Mouse (Mus musculus) neural tube, embryonic 12.5 days (tissue): ENCODE results near the gene Dcdc2b. TPM values are rescaled to one million over a fixed set of nuclear protein-coding genes. Genes with fewer than 3 reads are reported as not detected.

Source experiments
- ATAC-seq: fragments of 200-750 bp; cut with Nextera tagmentation; 2 replicates; pipeline ENCODE4 v1.8.0; 2017; ENCODE audit warnings: low read depth, mild to moderate bottlenecking, moderate TSS enrichment, moderate library complexity; ENCODE audit not compliant: low FRiP score
- H3K27ac ChIP-seq: fragments of 300-500 bp; sonication (generic); 2 replicates; pipeline ENCODE4 v1.5.1; 2016
- H3K27me3 ChIP-seq: fragments of 300-500 bp; sonication (generic); replicated peaks from 2 replicates; pipeline ENCODE4 v1.6.1; 2016; ENCODE audit warnings: mild to moderate bottlenecking
- H3K36me3 ChIP-seq: fragments of 300-500 bp; sonication (generic); 2 replicates; pipeline ENCODE4 v1.6.1; 2016; ENCODE audit warnings: mild to moderate bottlenecking
- H3K4me1 ChIP-seq: fragments of 300-500 bp; sonication (generic); 2 replicates; pipeline ENCODE4 v1.6.1; 2016
- H3K4me2 ChIP-seq: fragments of 300-500 bp; sonication (generic); replicated peaks from 2 replicates; pipeline ENCODE4 v1.6.1; 2016; ENCODE audit warnings: mild to moderate bottlenecking
- H3K4me3 ChIP-seq: fragments of 300-500 bp; sonication (generic); 2 replicates; pipeline ENCODE4 v1.5.1; 2016
- H3K9ac ChIP-seq: fragments of 300-500 bp; sonication (generic); 2 replicates; pipeline ENCODE4 v1.6.1; 2016; ENCODE audit warnings: mild to moderate bottlenecking
- H3K9me3 ChIP-seq: fragments of 300-500 bp; sonication (generic); 2 replicates; pipeline ENCODE4 v1.6.1; 2016; ENCODE audit warnings: mild to moderate bottlenecking
- WGBS: fragments of 180-500 bp; shearing (Covaris S2); methylation state at CpG from one replicate; pipeline ENCODE4 v1.1.7; 2016; 5-methylcytosine and 5-hydroxymethylcytosine counted together
- polyA plus RNA-seq: library from polyadenylated mRNA; unstranded; fragments of >200 nt; fragmentation: Nextera tagmentation; extraction: Ambion mirVana; gene quantifications from 2 replicates; pipeline ENCODE4 v1.2.1, GENCODE M21; 2016

Dcdc2b gene
- polyA plus RNA-seq = 3.1 and 3.3 TPM in 2 replicates

- Histone ChIP-seq H3K4me3 (no peak within 1 kb of the TSS), H3K9me3 (no peaks in the 10 kb centered on the region), H3K27ac (no peak within 1 kb of the TSS), H3K4me1 (peaks cover 8% of the 10 kb centered on the region), H3K27me3 (no peaks in the 10 kb centered on the region), H3K9ac (no peak within 1 kb of the TSS), H3K4me2 (no peak within 1 kb of the TSS), H3K36me3 (peaks cover 23% of the 10 kb centered on the region)
- no peak for ATAC-seq
- WGBS = 83% methylated on average over 6 of the region's 6 CpGs
These were observed at the start of gene Dcdc2b for GRCm38 (mm10) chr4:129614093-129614492. Gene Dcdc2b, minus strand, starts transcription at chr4:129614257.

- Histone ChIP-seq H3K36me3 (peaks cover 34% of the 10 kb centered on the region), H3K9me3 (no peaks in the 10 kb centered on the region), H3K9ac (no peak overlapping the region), H3K4me2 (no peak overlapping the region), H3K4me1 (no peaks in the 10 kb centered on the region), H3K27ac (no peak overlapping the region), H3K4me3 (no peak overlapping the region), H3K27me3 (no peaks in the 10 kb centered on the region)
- ATAC-seq = no peak
- 88% methylated on average over 3 of the region's 3 CpGs for WGBS
These were observed 48.3 kb upstream of the Dcdc2b start for GRCm38 (mm10) chr4:129662255-129662813.

GRCm38 (mm10) chr4:129661584-129661983, 47.5 kb upstream of the Dcdc2b start:
- 94% methylated on average over 3 of the region's 3 CpGs for WGBS
- no peaks in the 10 kb centered on the region for H3K27me3 ChIP-seq
- no peak overlapping the region for H3K4me2 ChIP-seq
- peaks cover 40% of the 10 kb centered on the region for H3K36me3 ChIP-seq
- no peak for ATAC-seq
- H3K9me3 ChIP-seq = no peaks in the 10 kb centered on the region
- no peaks in the 10 kb centered on the region for H3K4me1 ChIP-seq
- no peak overlapping the region for H3K4me3 ChIP-seq
- H3K9ac ChIP-seq = no peak overlapping the region
- H3K27ac ChIP-seq = no peak overlapping the region

GRCm38 (mm10) chr4:129654770-129655169, 40.7 kb upstream of the Dcdc2b start:
- WGBS = 95% methylated on average over 14 of the region's 14 CpGs
- H3K36me3 ChIP-seq = peaks cover 86% of the 10 kb centered on the region
- H3K4me3 ChIP-seq = no peak overlapping the region
- H3K4me2 ChIP-seq = no peak overlapping the region
- no peak overlapping the region for H3K9ac ChIP-seq
- no peaks in the 10 kb centered on the region for H3K27me3 ChIP-seq
- no peaks in the 10 kb centered on the region for H3K9me3 ChIP-seq
- no peaks in the 10 kb centered on the region for H3K4me1 ChIP-seq
- no peak for ATAC-seq
- H3K27ac ChIP-seq = no peak overlapping the region

GRCm38 (mm10) chr4:129650359-129650758, 36.3 kb upstream of the Dcdc2b start:
- ATAC-seq = no peak
- peaks cover 92% of the 10 kb centered on the region for H3K36me3 ChIP-seq
- H3K9ac ChIP-seq = no peak overlapping the region
- 96% methylated on average over 8 of the region's 8 CpGs for WGBS
- H3K4me2 ChIP-seq = no peak overlapping the region
- H3K9me3 ChIP-seq = no peaks in the 10 kb centered on the region
- H3K4me3 ChIP-seq = no peak overlapping the region
- H3K4me1 ChIP-seq = no peaks in the 10 kb centered on the region
- no peak overlapping the region for H3K27ac ChIP-seq
- no peaks in the 10 kb centered on the region for H3K27me3 ChIP-seq

GRCm38 (mm10) chr4:129648656-129649055, 34.6 kb upstream of the Dcdc2b start:
- H3K4me1 ChIP-seq = no peaks in the 10 kb centered on the region

GRCm38 (mm10) chr4:129645204-129645603, 31.1 kb upstream of the Dcdc2b start:
- no peak overlapping the region for H3K9ac ChIP-seq
- no peak for ATAC-seq
- no peak overlapping the region for H3K4me2 ChIP-seq
- peaks cover 53% of the 10 kb centered on the region for H3K36me3 ChIP-seq
- H3K4me3 ChIP-seq = no peak overlapping the region
- H3K9me3 ChIP-seq = no peaks in the 10 kb centered on the region
- 91% methylated on average over 6 of the region's 6 CpGs for whole genome bisulfite sequencing
- no peak overlapping the region for H3K27ac ChIP-seq
- peaks cover 6% of the 10 kb centered on the region; the same call in 1 of the 2 replicates for H3K4me1 ChIP-seq
- H3K27me3 ChIP-seq = no peaks in the 10 kb centered on the region

More at GRCm38 (mm10) chr4:129648656-129649055, 34.6 kb upstream of the Dcdc2b start:
- 92% methylated on average over 1 of the region's 1 CpGs for WGBS
- ATAC-seq = no peak
- no peaks in the 10 kb centered on the region for H3K9me3 ChIP-seq
- H3K27me3 ChIP-seq = no peaks in the 10 kb centered on the region
- no peak overlapping the region for H3K4me3 ChIP-seq
- H3K36me3 ChIP-seq = peaks cover 81% of the 10 kb centered on the region
- no peak overlapping the region for H3K4me2 ChIP-seq
- no peak overlapping the region for H3K9ac ChIP-seq
- H3K27ac ChIP-seq = no peak overlapping the region

GRCm38 (mm10) chr4:129641756-129642155, 27.7 kb upstream of the Dcdc2b start:
- peaks cover 23% of the 10 kb centered on the region for H3K4me1 ChIP-seq
- H3K9me3 ChIP-seq = no peaks in the 10 kb centered on the region
- no peak overlapping the region for H3K27ac ChIP-seq
- WGBS = 52% methylated on average over 5 of the region's 5 CpGs
- no peaks in the 10 kb centered on the region for H3K27me3 ChIP-seq
- ATAC-seq = no peak
- H3K36me3 ChIP-seq = peaks cover 43% of the 10 kb centered on the region
- H3K4me3 ChIP-seq = no peak overlapping the region
- peak overlapping the region; percentile 95; the same call in 1 of the 2 replicates for H3K4me2 ChIP-seq
- no peak overlapping the region for H3K9ac ChIP-seq

GRCm38 (mm10) chr4:129640638-129641467, 26.8 kb upstream of the Dcdc2b start, which contains the start of gene Txlna:
Gene Txlna, minus strand, starts transcription at chr4:129641065.
- ATAC-seq = peak; percentile 97
- no peaks in the 10 kb centered on the region for H3K27me3 ChIP-seq
- peaks cover 23% of the 10 kb centered on the region for H3K4me1 ChIP-seq
- peaks cover 44% of the 10 kb centered on the region for H3K36me3 ChIP-seq
- peak within 1 kb of the TSS; percentile 81 for H3K27ac ChIP-seq
- WGBS = under 1% methylated on average over 60 of the region's 60 CpGs
- peak within 1 kb of the TSS; percentile 85 for H3K9ac ChIP-seq
- H3K9me3 ChIP-seq = no peaks in the 10 kb centered on the region
- H3K4me3 ChIP-seq = peak within 1 kb of the TSS; percentile 66
- H3K4me2 ChIP-seq = peak within 1 kb of the TSS; percentile 95

GRCm38 (mm10) chr4:129640101-129640637, 26.1 kb upstream of the Dcdc2b start:
- H3K4me1 ChIP-seq = peaks cover 23% of the 10 kb centered on the region
- peak overlapping the region; percentile 66 for H3K4me3 ChIP-seq
- H3K27me3 ChIP-seq = no peaks in the 10 kb centered on the region
- peak overlapping the region; percentile 85 for H3K9ac ChIP-seq
- 7% methylated on average over 17 of the region's 17 CpGs for WGBS
- no peaks in the 10 kb centered on the region for H3K9me3 ChIP-seq
- peaks cover 43% of the 10 kb centered on the region for H3K36me3 ChIP-seq
- H3K27ac ChIP-seq = peak overlapping the region; percentile 29; the same call in 1 of the 2 replicates
- no peak for ATAC-seq
- peak overlapping the region; percentile 95 for H3K4me2 ChIP-seq

GRCm38 (mm10) chr4:129639221-129639620, 25.2 kb upstream of the Dcdc2b start:
- WGBS = 89% methylated on average over 15 of the region's 15 CpGs
- no peaks in the 10 kb centered on the region for H3K27me3 ChIP-seq
- peak overlapping the region; percentile 95 for H3K4me2 ChIP-seq
- H3K4me1 ChIP-seq = peaks cover 23% of the 10 kb centered on the region
- no peak for ATAC-seq
- H3K36me3 ChIP-seq = peaks cover 47% of the 10 kb centered on the region
- 0 out of 2 replicates have a peak overlapping the region, but pooled peaks have one; percentile 66 for H3K4me3 ChIP-seq
- H3K27ac ChIP-seq = no peak overlapping the region
- no peaks in the 10 kb centered on the region for H3K9me3 ChIP-seq
- peak overlapping the region; percentile 85 for H3K9ac ChIP-seq

- Histone ChIP-seq H3K9me3 (no peaks in the 10 kb centered on the region), H3K4me2 (no peak overlapping the region), H3K9ac (no peak overlapping the region), H3K4me3 (no peak overlapping the region), H3K27ac (no peak overlapping the region), H3K36me3 (peaks cover 93% of the 10 kb centered on the region), H3K4me1 (peaks cover 12% of the 10 kb centered on the region), H3K27me3 (no peaks in the 10 kb centered on the region)
- 96% methylated on average over 6 of the region's 6 CpGs for WGBS
- ATAC-seq = no peak
These were observed 19.8 kb upstream of the Dcdc2b start for GRCm38 (mm10) chr4:129633852-129634251.
